In the genomic region with DNA sequence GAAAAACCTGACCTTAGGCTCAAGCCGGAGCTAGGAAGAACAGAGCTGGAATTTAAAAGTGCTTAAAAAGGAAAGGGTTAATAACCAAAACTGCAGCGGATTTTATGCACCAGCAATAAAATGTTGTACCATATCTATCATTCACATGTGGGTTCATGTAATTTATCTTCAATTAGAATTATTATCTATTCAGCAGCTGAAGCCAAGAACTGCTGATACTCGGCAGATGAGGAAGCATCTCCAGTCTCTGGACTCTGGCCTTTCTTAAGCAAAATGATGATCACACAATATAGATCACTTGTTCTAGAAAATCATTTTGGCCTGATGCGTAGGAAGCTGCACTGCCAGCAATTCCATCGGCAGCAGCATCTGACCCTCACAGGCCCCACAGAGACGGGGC, we compare ENCODE assay signal across 26 mouse cellular contexts. TPM values are rescaled to one million over a fixed set of nuclear protein-coding genes. Genes with fewer than 3 reads are reported as not detected.
DNase-seq lines count a peak whose midpoint lies in the region; ATAC-seq and TF ChIP-seq lines count a peak whose summit lies in the region.
"Had no signal": no experiment of that assay in that cellular context is flagged by ENCODE, and none has a peak within 500 bp of the region (broad histone marks: within the 10 kb centered on the region; RNA-seq: fewer than 3 reads in every experiment).

No protein-coding gene starts in this region.

- H3K27me3 ChIP-seq in intestine, embryonic 14.5 days (replicated peaks; ENCODE audit: control insufficient read depth, insufficient read depth, low read length), result no peaks in the 10 kb centered on the region
- no peaks in the 10 kb centered on the region for H3K27me3 ChIP-seq in intestine, embryonic 15.5 days (replicated peaks)
- H3K27me3 ChIP-seq in MEL (ENCODE audit: control insufficient read depth in 1 of 2, insufficient read depth in 2 of 2, low read length in 2 of 2), result no peaks in the 10 kb centered on the region
- H3K27me3 ChIP-seq: CH12.LX; embryonic facial prominence, embryonic 13.5 days; hindbrain, embryonic 13.5 days had no signal

- no peak for TF ChIP-seq POLR2A in MEL (IDR thresholded peaks at IDR 0.05; ENCODE audit: control insufficient read depth in 1 of 2, insufficient read depth in 1 of 2, low read depth in 1 of 2, low read length in 2 of 2, poor library complexity in 1 of 2)

- whole genome bisulfite sequencing in intestine, embryonic 14.5 days, result 88% methylated on average over 6 of the region's 6 CpGs
- 86% methylated on average over 6 of the region's 6 CpGs for WGBS in intestine, embryonic 15.5 days

- no peak for TF ChIP-seq RAD21 in MEL (IDR thresholded peaks at IDR 0.05; ENCODE audit: low read depth, low read length)

- no peak for ATAC-seq in intestine, embryonic 14.5 days (replicated peaks; ENCODE audit: low FRiP score, low TSS enrichment, low read depth)
- ATAC-seq in intestine, embryonic 15.5 days, result no peak
- peak; percentile 53; the same call in 1 of the 2 replicates for ATAC-seq in erythroid progenitor cell, adult 5-6 weeks (replicated peaks; ENCODE audit: low FRiP score, poor library complexity, severe bottlenecking)
- ATAC-seq: forebrain, embryonic 14.5 days; forebrain, postnatal 0 days; hindbrain, embryonic 16.5 days; intestine, postnatal 0 days had no signal

- TF ChIP-seq CTCF in MEL (IDR thresholded peaks at IDR 0.05 in 2 of 3, conservative IDR thresholded peaks at IDR 0.05 in 1 of 3; ENCODE audit: control insufficient read depth in 1 of 3, insufficient read depth in 1 of 3, low read depth in 2 of 3, low read length in 3 of 3, poor library complexity in 1 of 3, severe bottlenecking in 1 of 3), result no peak

- no peaks in the 10 kb centered on the region for H3K79me2 ChIP-seq in MEL (ENCODE audit: control insufficient read depth, insufficient read depth, low read length, poor library complexity)

- no peak overlapping the region for H3K4me3 ChIP-seq in intestine, embryonic 14.5 days (ENCODE audit: low read depth, low read length)
- no peak overlapping the region for H3K4me3 ChIP-seq in intestine, embryonic 15.5 days (replicated peaks)
- H3K4me3 ChIP-seq in MEL (ENCODE audit: control insufficient read depth in 1 of 2, insufficient read depth in 1 of 2, low read depth in 2 of 2, low read length in 2 of 2), result no peak overlapping the region
- H3K4me3 ChIP-seq: embryonic facial prominence, embryonic 10.5 days; embryonic facial prominence, embryonic 13.5 days; hindbrain, embryonic 10.5 days; hindbrain, embryonic 13.5 days had no signal

- no peak overlapping the region for H3K9ac ChIP-seq in intestine, embryonic 14.5 days (ENCODE audit: low read length)
- H3K9ac ChIP-seq in intestine, embryonic 15.5 days, result no peak overlapping the region
- no peak overlapping the region for H3K9ac ChIP-seq in MEL (ENCODE audit: control insufficient read depth, low read depth, low read length, poor library complexity, severe bottlenecking)
- H3K9ac ChIP-seq: embryonic facial prominence, embryonic 13.5 days; forebrain, postnatal 0 days; hindbrain, embryonic 13.5 days had no signal

- peaks cover 20% of the 10 kb centered on the region for H3K4me1 ChIP-seq in intestine, embryonic 14.5 days (replicated peaks; ENCODE audit: control insufficient read depth, insufficient read depth, low read length)
- no peaks in the 10 kb centered on the region for H3K4me1 ChIP-seq in intestine, embryonic 15.5 days (replicated peaks)
- H3K4me1 ChIP-seq in MEL (ENCODE audit: control insufficient read depth in 1 of 2, insufficient read depth in 2 of 2, low read length in 2 of 2), result peaks cover 10 to 29% of the 10 kb centered on the region in 2 experiments
- H3K4me1 ChIP-seq: embryonic facial prominence, embryonic 10.5 days; embryonic facial prominence, embryonic 13.5 days had no signal

- H3K36me3 ChIP-seq in intestine, embryonic 14.5 days (ENCODE audit: control insufficient read depth, insufficient read depth, low read length), result peaks cover 32% of the 10 kb centered on the region
- H3K36me3 ChIP-seq in intestine, embryonic 15.5 days, result 0 out of 2 replicates have a peak, but pooled peaks cover 3% of the 10 kb centered on the region
- peaks cover 16 to 36% of the 10 kb centered on the region in 2 experiments for H3K36me3 ChIP-seq in MEL (ENCODE audit: control insufficient read depth in 1 of 2, insufficient read depth in 2 of 2, low read length in 2 of 2)

- TF ChIP-seq EP300 in MEL (IDR thresholded peaks at IDR 0.05; ENCODE audit: low read depth in 1 of 2, low read length in 2 of 2), result peak; percentile 89 to 90

- peak; percentile 18 for DNase-seq in intestine, embryonic 14.5 days (ENCODE audit: low spot score)
- peak; percentile 55 for DNase-seq in MEL (ENCODE audit: low read depth, low spot score)
- DNase-seq in cerebellum, postnatal 10 days, result no peak
- DNase-seq in thymus, postnatal 14 days, result no peak
- DNase-seq: adrenal gland, adult 2 months; adrenal gland, postnatal 14 days; B cell, adult 2 months; cerebellum, adult 11 months; cerebellum, adult 2 months; cerebellum, adult 9-11 months; cerebellum, postnatal 36 days; embryo, embryonic 11 days; forebrain, postnatal 0 days; gastrocnemius, postnatal 25 days; heart, postnatal 36 days had no signal

- H3K9me3 ChIP-seq in intestine, embryonic 14.5 days (ENCODE audit: control insufficient read depth, low read length), result no peaks in the 10 kb centered on the region
- H3K9me3 ChIP-seq in intestine, embryonic 15.5 days, result no peaks in the 10 kb centered on the region
- H3K9me3 ChIP-seq in MEL (replicated peaks; ENCODE audit: insufficient read depth, low read length), result no peaks in the 10 kb centered on the region
- H3K9me3 ChIP-seq: embryonic facial prominence, embryonic 10.5 days; embryonic facial prominence, embryonic 13.5 days; hindbrain, embryonic 10.5 days; hindbrain, embryonic 13.5 days had no signal

- no peak overlapping the region for H3K27ac ChIP-seq in intestine, embryonic 14.5 days (ENCODE audit: low read depth)
- H3K27ac ChIP-seq in intestine, embryonic 15.5 days, result no peak overlapping the region
- H3K27ac ChIP-seq in MEL (ENCODE audit: control insufficient read depth, low read depth, low read length), result peak overlapping the region; percentile 37
- H3K27ac ChIP-seq: embryonic facial prominence, embryonic 10.5 days; embryonic facial prominence, embryonic 13.5 days; hindbrain, embryonic 10.5 days; hindbrain, embryonic 13.5 days had no signal

- no peak overlapping the region for H3K4me2 ChIP-seq in intestine, embryonic 14.5 days (ENCODE audit: low read length)
- H3K4me2 ChIP-seq in intestine, embryonic 15.5 days (replicated peaks), result no peak overlapping the region
- H3K4me2 ChIP-seq: embryonic facial prominence, embryonic 13.5 days; heart, embryonic 11.5 days; hindbrain, embryonic 13.5 days had no signal

TF ChIP-seq in MEL, 35 proteins besides CTCF, POLR2A, EP300 and RAD21 (continues in another document):
- TF ChIP-seq ZMIZ1 (IDR thresholded peaks at IDR 0.05; ENCODE audit: low read depth, low read length) (no peak), JUND (IDR thresholded peaks at IDR 0.05; ENCODE audit: low read depth, low read length) (no peak), RCOR1 (IDR thresholded peaks at IDR 0.05; ENCODE audit: low read depth, low read length) (peak; percentile 73), MAZ (IDR thresholded peaks at IDR 0.05; ENCODE audit: low read depth, low read length) (no peak), POLR2AphosphoS2 (IDR thresholded peaks at IDR 0.05; ENCODE audit: low read length) (no peak), ZKSCAN1 (IDR thresholded peaks at IDR 0.05; ENCODE audit: low read depth, low read length) (no peak), ETS1 (IDR thresholded peaks at IDR 0.05; ENCODE audit: low read depth, low read length) (peak; percentile 96), POLR2AphosphoS5 (IDR thresholded peaks at IDR 0.05; ENCODE audit: borderline replicate concordance, low read depth, low read length) (no peak), USF1 (IDR thresholded peaks at IDR 0.05; ENCODE audit: low read depth, low read length) (no peak), ZNF384 (IDR thresholded peaks at IDR 0.05; ENCODE audit: low read depth, low read length) (no peak), CHD2 (IDR thresholded peaks at IDR 0.05; ENCODE audit: low read length) (no peak), UBTF (IDR thresholded peaks at IDR 0.05; ENCODE audit: borderline replicate concordance, insufficient read depth, low read depth, low read length) (no peak), TCF12 (IDR thresholded peaks at IDR 0.05; ENCODE audit: low read depth, low read length) (peak; percentile 92), E2F4 (IDR thresholded peaks at IDR 0.05; ENCODE audit: borderline replicate concordance, low read depth, low read length) (no peak), GABPA (IDR thresholded peaks at IDR 0.05; ENCODE audit: low read depth, low read length) (no peak), TBP (IDR thresholded peaks at IDR 0.05; ENCODE audit: low read depth, low read length) (no peak), MYB (IDR thresholded peaks at IDR 0.05; ENCODE audit: low read depth, low read length) (no peak), NRF1 (IDR thresholded peaks at IDR 0.05; ENCODE audit: insufficient read depth, low read depth, low read length, poor library complexity, severe bottlenecking) (no peak), SIN3A (IDR thresholded peaks at IDR 0.05; ENCODE audit: low read length) (peak; percentile 71), BHLHE40 (IDR thresholded peaks at IDR 0.05; ENCODE audit: borderline replicate concordance, low read depth, low read length) (no peak; the same call in 1 of the 2 replicates), MAFK (IDR thresholded peaks at IDR 0.05; ENCODE audit: borderline replicate concordance, low read depth, low read length) (no peak; the same call in 1 of the 2 replicates), MEF2A (IDR thresholded peaks at IDR 0.05; ENCODE audit: extremely low read depth, insufficient replicate concordance, low read depth, low read length, poor library complexity, severe bottlenecking) (no peak), TAL1 (IDR thresholded peaks at IDR 0.05; ENCODE audit: low read length) (peak; percentile 39; the same call in 1 of the 2 replicates), SMC3 (IDR thresholded peaks at IDR 0.05; ENCODE audit: low read depth, low read length) (no peak), GATA1 (IDR thresholded peaks at IDR 0.05; ENCODE audit: low read depth, low read length) (peak; percentile 93), KAT2A (conservative IDR thresholded peaks at IDR 0.05; ENCODE audit: low read depth, low read length) (no peak)

RNA-seq across cellular contexts. Expression of gene Sepsecs, which starts 27.8 kb away (rescaled TPM):
- polyA plus RNA-seq in intestine, embryonic 14.5 days (2014; fragmentation: Nextera tagmentation; extraction: Ambion mirVana), result 10.9 and 11.3 TPM in 2 replicates
- 11.5 and 12.4 TPM in 2 replicates for polyA plus RNA-seq in intestine, embryonic 15.5 days (2015; fragmentation: Nextera tagmentation; extraction: Ambion mirVana)
- 11.3 and 12.2 TPM in 2 replicates for total RNA-seq in MEL (2012; rRNA removed)
- 10 to 100 TPM in 1 of 2 experiments, not detected in 1; 11.8 TPM for polyA plus RNA-seq in MEL (2012; ENCODE audit: insufficient read depth in 1 of 2, insufficient read length in 2 of 2, low read depth in 1 of 2, low replicate concordance in 2 of 2, missing spikeins in 1 of 2)
- 8.3 and 15.5 TPM in 2 replicates for total RNA-seq in erythroid progenitor cell, adult 5-6 weeks (2015; ENCODE audit: low replicate concordance)
- total RNA-seq in erythroid progenitor cell, adult 5-6 weeks (2017; ENCODE audit: low replicate concordance), result 10.1 and 27.7 TPM in 2 replicates

Comparison
In these comparisons a context has a peak if more than half of its experiments do, and no peak if none do; other contexts are left out.
1. DNase-seq: peak in intestine, embryonic 14.5 days (single experiment) and MEL (single experiment); none in cerebellum, postnatal 10 days (0 of 2) and thymus, postnatal 14 days (single experiment).